Mouse (Mus musculus): Measurements from ENCODE around the gene Csnk2b. TPM values are rescaled to one million over a fixed set of nuclear protein-coding genes. Genes with fewer than 3 reads are reported as not detected.
"Not testable (repeated sequence)": the region's sequence is repeated elsewhere in the genome, so short reads cannot be mapped to it uniquely, and the experiment has no call there.

Csnk2b gene
- polyA plus RNA-seq, 3 experiments from 2014 or later = 246 to 346 (median 344) TPM

- no peak for ATAC-seq
Observed at GRCm38 (mm10) chr17:35152121-35152520, 30.3 kb upstream of the Csnk2b start.

DNA sequence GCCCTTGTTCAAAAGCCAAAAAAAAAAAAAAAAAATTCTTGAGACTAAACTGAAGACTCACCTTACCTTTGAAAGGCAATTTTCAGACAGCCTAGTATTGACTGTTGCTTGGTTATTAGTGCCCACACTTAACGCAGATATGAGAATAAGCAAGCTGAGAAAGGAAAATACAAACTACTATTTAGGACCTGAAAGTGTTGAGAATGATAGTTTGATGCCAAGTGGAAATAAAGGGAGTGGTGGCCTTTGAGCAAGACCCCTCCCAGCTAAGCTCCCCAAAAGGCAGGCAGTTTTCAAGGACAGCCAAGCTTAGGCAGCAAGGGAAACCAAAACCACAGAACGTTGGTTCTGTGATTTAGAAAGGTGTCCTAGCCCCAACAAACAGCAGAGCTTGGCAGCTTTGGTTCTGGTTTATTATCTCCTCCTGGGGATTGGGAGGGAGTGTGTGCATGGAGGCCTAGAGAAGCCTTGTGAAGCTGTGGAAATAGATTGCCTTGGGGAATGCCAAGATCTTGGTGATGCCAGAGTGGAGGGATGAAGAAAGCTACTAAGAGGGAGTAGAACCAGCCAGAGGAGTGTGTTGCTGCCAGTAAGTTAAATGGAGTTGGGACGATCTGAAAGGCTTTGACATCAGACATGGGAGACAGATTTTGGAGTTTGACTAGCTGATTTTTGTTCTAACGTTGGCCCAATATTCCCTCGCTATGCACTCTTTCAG is 26.2 kb upstream of the Csnk2b start:
- no peak for ATAC-seq

GRCm38 (mm10) chr17:35147348-35147747 is 25.5 kb upstream of the Csnk2b start:
- ATAC-seq = no peak

DNA sequence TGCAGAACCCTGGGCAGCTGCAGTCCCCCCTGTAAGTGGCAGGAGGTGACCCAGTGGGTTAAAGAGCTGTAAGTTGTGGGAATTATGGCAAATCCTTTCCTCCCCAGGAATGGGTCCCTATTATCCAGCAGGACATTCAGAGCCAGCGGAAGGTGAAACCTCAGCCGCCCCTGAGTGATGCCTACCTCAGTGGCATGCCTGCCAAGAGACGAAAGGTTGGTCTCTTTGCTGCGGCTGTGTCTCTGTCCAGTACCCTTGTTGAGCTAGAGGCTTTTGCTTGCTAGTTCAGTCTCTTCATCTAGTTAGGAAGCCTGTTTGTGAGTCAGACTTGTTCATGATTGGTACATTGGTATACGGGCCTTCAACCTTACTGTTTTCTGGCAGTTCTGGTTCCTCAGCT is 24.3 kb upstream of the Csnk2b start:
- no peak for ATAC-seq

DNA sequence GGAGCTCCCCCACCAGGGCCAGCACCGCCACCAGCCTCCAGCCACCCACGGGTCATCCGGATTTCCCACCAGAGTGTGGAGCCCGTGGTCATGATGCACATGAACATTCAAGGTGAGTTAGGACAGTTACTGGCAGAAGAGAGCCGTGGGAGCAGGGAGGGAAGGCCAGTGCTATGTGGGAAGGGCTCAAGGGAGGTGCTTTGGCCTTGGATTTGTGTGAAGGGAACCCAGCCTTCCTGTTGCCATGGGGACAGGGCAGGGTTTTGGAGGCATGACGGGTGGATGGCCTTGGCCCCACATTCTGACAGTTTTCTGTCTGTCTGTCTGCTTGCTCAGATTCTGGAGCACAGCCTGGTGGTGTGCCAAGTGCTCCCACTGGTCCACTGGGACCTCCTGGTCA is 20.1 kb upstream of the Csnk2b start:
- ATAC-seq = no peak

DNA sequence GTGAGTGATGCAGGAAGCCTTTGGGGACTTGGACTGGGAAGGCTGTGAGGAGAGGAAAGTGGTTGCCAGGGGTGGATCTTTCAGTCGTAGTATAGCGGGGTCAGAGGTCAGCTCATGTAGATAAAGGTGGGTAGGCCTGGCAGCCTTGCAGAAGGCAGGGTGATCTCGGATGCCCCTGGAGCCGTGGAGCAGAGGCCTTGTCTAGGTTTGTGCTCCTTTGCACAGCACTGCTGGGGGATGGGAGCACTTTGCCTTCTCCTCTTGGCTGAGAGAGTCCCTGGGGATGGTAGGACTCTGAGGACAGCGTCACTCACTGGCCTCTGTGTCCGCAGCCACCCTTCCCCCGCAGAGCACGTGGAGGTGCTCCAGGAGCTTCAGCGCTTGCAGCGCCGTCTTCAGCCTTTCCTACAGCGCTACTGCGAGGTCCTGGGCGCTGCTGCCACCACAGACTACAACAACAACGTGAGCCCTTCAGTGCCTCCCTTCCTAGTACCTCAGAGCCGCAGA is 18.7 kb upstream of the Csnk2b start:
- ATAC-seq = no peak

- no peak for ATAC-seq
Observed at GRCm38 (mm10) chr17:35139269-35139668, 17.4 kb upstream of the Csnk2b start.

- peak; percentile 23 for ATAC-seq
Observed at GRCm38 (mm10) chr17:35135591-35136320, 13.9 kb upstream of the Csnk2b start.

GRCm38 (mm10) chr17:35134801-35135590 is 13.1 kb upstream of the Csnk2b start, which contains the start of gene Bag6:
Bag6 (plus strand) TSS chr17:35135178.
- ATAC-seq = peak; percentile 84

GRCm38 (mm10) chr17:35133517-35133916 is 11.7 kb upstream of the Csnk2b start:
- no peak for ATAC-seq

DNA sequence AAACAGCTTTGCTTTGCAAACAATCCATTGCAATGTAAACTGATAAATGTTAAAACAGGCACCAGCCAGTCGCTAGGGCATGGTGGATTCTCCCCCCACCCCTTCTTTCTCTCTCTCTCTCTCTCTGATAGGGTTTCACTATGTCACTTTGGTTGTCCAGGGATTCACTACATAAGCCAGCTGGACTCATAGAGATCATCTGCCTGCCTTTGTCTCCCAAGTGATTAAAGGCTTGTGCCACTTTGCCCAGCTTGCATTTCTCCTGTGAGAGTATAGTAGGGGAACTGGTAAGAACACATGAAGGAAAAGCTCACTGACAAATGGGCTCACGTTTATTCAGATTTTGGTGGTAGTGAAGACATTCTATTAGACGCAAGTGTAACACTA is 10.3 kb upstream of the Csnk2b start:
- ATAC-seq = no peak

GRCm38 (mm10) chr17:35131500-35132173 is 9.8 kb upstream of the Csnk2b start, which contains the start of gene Apom:
Apom (minus strand) TSS chr17:35132050.
- ATAC-seq = no peak

GRCm38 (mm10) chr17:35131038-35131437 is 9.2 kb upstream of the Csnk2b start:
- ATAC-seq = no peak

DNA sequence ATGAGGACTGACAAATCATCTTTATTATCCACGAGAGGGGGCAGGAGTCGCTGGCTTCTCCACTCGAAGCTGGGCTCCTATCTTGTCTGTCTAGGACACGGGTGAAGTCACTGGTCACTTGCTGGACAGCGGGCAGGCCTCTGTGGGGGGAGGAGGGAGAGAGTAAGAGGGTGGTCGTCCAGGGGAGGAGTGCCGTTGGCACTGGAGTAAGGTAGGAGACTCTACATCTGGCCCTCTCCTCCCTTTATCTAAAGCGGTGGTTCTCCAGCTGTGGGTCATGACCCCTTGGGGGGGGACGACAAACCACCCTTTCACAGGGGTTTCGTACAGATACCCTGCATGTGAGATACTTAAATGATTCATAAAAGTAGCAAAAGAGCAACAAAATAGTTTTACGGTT is 7.1 kb upstream of the Csnk2b start:
- no peak for ATAC-seq

- no peak for ATAC-seq
Observed at GRCm38 (mm10) chr17:35127017-35127416, 5.2 kb upstream of the Csnk2b start.

DNA sequence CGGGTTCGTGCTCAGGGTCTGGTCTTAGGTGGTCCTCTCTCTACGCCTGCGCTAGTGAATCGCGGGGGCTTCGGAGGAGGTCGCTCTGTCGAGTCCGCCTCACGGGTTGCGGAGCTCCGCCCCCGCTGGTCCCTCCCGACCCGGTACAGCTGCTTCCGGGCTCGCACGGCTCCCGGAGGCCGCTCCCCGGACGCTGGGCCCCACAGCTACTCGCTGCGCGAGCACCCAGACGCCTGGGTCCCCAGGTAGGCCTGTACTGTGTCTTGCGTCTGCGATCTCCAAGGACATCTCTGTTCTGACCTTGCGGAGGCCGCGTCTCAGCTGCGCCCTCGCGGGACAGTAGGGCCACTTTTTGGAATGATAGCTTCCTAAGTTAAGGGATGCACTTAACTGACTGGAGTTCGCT is 4.4 kb upstream of the Csnk2b start, which contains the start of gene D17H6S53E:
D17H6S53E (plus strand) TSS at position 168 of the 406 bp plus-strand sequence.
- peak; percentile 69 for ATAC-seq

DNA sequence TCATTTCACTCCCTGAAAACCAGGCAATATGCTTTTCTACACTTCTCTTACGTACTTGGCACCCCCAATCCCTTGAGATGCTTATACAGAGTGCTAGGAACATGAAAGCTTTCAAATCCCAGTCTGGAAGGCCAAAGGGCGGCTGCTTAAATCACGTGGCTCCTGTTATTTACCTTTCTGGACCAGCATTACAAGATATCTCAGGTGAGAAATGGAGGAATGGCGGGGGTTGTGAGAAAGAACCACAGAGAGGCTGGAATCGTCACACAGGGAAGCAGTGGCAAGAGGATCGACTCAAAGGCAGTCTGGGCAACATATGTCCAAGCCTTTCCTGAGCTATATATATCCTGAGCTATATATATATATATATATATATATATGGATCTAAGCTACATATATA is 3.7 kb upstream of the Csnk2b start:
- ATAC-seq = no peak

GRCm38 (mm10) chr17:35125081-35125480 is 3.2 kb upstream of the Csnk2b start:
- no peak for ATAC-seq

DNA sequence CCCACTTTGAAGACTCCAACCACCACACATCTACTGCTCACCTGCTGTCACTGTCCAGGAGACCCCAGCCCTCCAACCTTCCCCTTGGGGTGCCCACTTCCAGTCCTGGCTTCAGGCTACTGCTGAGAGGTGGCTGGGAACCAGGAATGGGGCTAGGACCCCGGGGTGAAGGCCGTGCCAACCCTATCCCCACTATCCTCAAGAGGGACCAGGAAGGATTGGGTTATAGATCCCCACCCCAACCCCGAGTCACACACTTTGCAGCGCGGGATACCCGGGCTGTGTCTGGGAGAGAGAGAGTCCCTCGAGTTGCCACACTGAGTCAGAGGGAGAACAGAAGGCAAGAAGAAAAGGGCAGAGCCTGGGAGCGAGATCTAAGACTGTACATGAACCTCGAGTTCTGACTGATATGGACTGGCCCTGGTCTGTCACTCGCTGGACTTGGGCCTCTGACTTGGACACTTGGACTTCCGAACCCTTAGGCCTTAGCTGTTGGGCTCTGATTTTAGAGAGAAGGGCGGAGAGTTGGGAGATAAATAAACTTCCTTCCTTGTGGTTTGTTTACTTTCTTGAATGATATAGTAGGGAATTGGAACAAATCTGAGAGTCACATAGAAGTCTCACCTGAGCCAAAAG is 2.5 kb upstream of the Csnk2b start:
- ATAC-seq = not testable (repeated sequence)

DNA sequence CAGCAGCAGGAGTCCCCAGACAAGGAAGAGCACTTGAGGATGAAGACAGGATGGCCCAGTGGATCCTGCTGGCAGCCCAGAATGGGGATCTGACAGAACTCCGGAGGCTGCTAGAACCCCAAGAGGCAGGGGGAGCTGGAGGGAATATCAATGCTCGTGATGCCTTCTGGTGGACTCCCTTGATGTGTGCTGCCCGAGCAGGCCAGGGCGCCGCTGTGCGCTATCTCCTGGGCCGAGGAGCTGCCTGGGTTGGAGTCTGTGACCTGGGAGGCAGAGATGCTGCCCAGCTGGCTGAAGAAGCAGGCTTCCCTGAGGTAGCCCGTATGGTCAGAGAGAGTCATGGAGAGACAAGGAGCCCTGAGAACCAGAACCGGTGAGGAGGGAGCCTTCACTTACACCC is 1.4 kb upstream of the Csnk2b start:
- ATAC-seq = not testable (repeated sequence)

DNA sequence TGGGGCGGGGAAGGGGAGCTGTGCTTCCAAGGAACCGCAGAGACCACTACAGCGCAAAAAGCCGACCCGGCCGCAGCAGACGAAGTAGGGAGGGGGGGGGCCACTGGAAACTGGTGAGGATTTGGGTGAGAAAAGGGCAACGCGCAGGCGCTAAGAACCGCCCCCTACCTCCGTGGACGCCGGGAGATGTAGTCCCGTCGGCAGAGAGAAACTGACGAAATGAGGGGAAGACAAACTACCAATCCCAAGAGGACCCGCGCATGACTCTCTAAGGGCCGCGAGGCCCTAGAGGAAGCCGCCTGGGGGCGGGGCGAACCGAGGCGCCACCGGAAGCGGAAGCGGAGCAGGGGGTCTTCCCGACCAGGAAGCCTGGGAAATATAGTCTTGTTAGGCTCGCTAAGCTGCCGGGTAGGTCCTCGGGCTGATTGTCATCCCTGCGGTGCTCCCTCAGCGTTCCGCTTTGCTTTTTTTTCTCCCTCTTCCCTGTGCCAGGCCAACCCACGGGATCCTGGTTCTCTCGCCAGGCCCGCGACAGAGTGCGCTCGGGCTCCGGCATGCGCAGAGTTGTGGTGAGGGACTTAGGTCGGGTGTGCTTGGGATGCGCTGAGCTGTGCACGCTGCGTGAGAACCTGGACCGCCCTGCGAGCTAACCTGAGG is 582 bp downstream of the Csnk2b start, which contains the start of gene Gpank1:
Gpank1 (plus strand) TSS at position 313 of the 657 bp plus-strand sequence.
- ATAC-seq = peak; percentile 97

Measured in inflammation-experienced regulatory T-cells, adult 6 months (primary cell).